Mouse (Mus musculus): Measurements from ENCODE around the gene Larp1b.

Larp1b gene

GRCm38 (mm10) chr3:41020687-41021086 is 71.1 kb downstream of the Larp1b start:
- no peak for DNase-seq (ENCODE audit: low read depth in 1 of 2, low spot score in 2 of 2)

DNA sequence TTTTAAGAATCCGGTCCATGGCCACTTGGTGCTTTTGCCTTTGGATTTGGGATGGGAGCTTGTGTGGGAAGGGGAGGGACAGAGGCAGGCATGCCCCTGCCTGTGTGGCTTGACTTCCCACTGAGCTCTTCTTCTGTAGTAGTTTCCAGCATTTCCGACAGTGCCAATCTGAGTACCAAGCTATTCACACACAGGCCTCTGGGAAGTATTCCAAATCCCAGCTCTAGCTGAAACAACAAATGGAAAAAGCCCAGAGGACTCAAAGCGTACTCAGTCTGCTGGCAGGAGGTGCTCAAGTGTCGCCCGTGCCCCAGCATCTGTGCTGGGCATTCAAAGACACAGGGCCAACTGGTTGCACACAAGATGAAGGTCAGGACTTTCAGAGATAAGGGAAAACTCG is 72.4 kb downstream of the Larp1b start:
- DNase-seq (ENCODE audit: low read depth in 1 of 2, low spot score in 2 of 2): no peak

GRCm38 (mm10) chr3:41030705-41031104 is 81.1 kb downstream of the Larp1b start:
- no peak for DNase-seq (ENCODE audit: low read depth in 1 of 2, low spot score in 2 of 2)

- no peak for DNase-seq (ENCODE audit: low read depth in 1 of 2, low spot score in 2 of 2)
These were observed 81.9 kb downstream of the Larp1b start for GRCm38 (mm10) chr3:41031286-41032210.

- no peak for DNase-seq (ENCODE audit: low read depth in 1 of 2, low spot score in 2 of 2)
These were observed 88.8 kb downstream of the Larp1b start for GRCm38 (mm10) chr3:41038297-41038916.

- no peak for DNase-seq (ENCODE audit: low read depth in 1 of 2, low spot score in 2 of 2)
These were observed 91.6 kb downstream of the Larp1b start for GRCm38 (mm10) chr3:41041241-41041640.

- DNase-seq (ENCODE audit: low read depth in 1 of 2, low spot score in 2 of 2): no peak
These were observed 92.7 kb downstream of the Larp1b start for GRCm38 (mm10) chr3:41042195-41042938.

GRCm38 (mm10) chr3:41043756-41044354 is 94.2 kb downstream of the Larp1b start:
- DNase-seq (ENCODE audit: low read depth in 1 of 2, low spot score in 2 of 2): no peak

DNA sequence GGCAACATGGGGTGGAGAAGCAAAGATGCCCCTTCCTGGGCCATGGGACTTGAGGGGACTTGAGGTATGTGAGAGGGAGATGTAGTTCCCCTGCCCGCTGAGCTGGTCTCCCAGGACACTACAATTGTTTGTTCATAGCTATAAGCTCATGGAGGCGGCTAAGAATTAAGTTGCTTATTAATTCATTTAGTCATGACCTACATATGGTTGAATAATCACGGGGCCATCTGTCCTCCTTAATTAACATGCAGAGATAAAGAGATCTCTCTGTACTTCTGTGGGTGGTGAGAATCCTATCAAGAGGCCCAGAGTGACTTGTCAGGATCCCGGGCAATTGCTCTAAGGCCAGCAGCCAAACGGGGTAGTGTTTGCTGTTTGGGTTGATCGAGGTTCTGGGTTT is 98.2 kb downstream of the Larp1b start:
- DNase-seq (ENCODE audit: low read depth in 1 of 2, low spot score in 2 of 2): no peak

GRCm38 (mm10) chr3:41053334-41053733 is 103.7 kb downstream of the Larp1b start:
- DNase-seq (ENCODE audit: low read depth in 1 of 2, low spot score in 2 of 2): no peak

- no peak for DNase-seq (ENCODE audit: low read depth in 1 of 2, low spot score in 2 of 2)
These were observed 108.8 kb downstream of the Larp1b start for GRCm38 (mm10) chr3:41058395-41058794.

DNA sequence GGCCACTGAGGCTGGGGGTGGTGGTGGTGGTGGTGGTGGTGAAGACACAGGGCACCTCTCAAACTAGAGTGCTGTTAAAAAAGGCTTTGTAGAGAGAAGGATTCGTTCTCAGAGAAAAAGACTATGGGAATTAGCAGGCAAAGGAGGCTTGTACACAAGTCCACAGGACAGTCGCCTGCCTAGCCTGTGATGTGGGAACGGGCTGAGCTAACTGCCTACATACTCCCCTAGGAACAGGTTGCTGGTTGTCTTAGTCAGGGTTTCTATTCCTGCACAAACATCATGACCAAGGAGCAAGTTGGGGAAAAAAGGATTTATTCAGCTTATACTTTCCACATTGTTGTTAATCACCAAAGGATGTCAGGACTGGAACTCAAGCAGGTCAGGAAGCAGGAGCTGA is 109.6 kb downstream of the Larp1b start:
- no peak for DNase-seq (ENCODE audit: low read depth in 1 of 2, low spot score in 2 of 2)

GRCm38 (mm10) chr3:41061831-41062565 is 112.4 kb downstream of the Larp1b start:
- DNase-seq (ENCODE audit: low read depth in 1 of 2, low spot score in 2 of 2): no peak

DNA sequence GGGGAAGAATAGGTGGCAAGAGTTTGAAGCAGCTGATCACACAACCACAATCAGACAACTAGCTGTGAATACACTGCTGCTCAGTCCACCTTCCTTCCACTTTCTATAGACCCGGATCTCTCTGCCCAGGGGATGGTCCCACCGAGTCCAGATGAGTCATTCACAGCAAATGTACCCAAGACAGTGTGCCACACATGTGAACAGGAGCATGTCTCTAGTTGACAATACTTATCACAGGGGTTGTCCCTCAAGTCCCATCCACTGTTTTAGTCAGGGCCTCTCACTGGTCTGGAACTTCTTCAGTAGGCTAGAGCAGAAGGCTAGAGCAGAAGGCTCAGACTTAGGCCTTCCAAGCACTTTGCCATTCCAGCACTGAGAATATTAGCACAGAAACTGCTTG is 113.1 kb downstream of the Larp1b start:
- DNase-seq (ENCODE audit: low read depth in 1 of 2, low spot score in 2 of 2): no peak

GRCm38 (mm10) chr3:41065320-41065719 is 115.7 kb downstream of the Larp1b start:
- no peak for DNase-seq (ENCODE audit: low read depth in 1 of 2, low spot score in 2 of 2)

DNA sequence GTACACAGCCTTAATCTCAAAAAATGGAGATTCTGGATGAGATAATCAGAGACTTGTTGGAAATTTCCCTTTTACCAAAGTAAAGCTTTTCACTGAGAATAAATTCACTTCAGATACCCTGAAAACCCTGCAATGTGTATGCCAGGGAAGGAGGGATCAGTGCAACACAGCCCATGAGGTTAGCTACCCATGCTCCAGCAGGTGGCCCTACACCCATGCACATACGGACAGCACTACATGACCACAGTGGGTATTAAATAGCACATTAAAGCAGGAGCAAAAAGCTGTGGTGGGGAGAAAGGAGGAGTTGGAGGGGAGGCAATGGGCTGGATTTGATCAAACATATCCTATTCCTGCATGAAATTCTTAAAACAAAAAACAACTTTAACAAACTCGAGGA is 120.9 kb downstream of the Larp1b start:
- no peak for DNase-seq (ENCODE audit: low read depth in 1 of 2, low spot score in 2 of 2)

DNA sequence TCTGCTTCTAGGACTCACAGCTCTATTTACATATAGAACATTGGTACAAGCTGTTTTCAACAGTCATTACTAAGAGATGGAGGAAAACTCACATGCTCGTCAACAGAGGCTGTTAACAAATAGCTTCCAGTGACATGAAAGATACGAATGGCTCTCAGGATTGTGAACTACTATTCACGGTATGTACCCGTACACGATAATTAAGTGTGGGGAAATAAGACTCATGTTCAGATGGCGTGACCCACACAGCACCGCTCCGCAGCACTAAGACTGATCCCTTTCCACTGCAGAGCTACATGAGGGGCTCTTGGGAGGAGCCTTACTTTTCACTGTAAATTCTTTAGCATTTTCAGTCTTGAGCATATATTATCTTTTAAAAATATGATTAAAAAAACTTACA is 125.7 kb downstream of the Larp1b start:
- DNase-seq (ENCODE audit: low read depth in 1 of 2, low spot score in 2 of 2): no peak

GRCm38 (mm10) chr3:41078673-41079072 is 129.0 kb downstream of the Larp1b start:
- DNase-seq (ENCODE audit: low read depth in 1 of 2, low spot score in 2 of 2): no peak

- DNase-seq (ENCODE audit: low read depth in 1 of 2, low spot score in 2 of 2): no peak
These were observed 131.1 kb downstream of the Larp1b start for GRCm38 (mm10) chr3:41080724-41081123.

DNA sequence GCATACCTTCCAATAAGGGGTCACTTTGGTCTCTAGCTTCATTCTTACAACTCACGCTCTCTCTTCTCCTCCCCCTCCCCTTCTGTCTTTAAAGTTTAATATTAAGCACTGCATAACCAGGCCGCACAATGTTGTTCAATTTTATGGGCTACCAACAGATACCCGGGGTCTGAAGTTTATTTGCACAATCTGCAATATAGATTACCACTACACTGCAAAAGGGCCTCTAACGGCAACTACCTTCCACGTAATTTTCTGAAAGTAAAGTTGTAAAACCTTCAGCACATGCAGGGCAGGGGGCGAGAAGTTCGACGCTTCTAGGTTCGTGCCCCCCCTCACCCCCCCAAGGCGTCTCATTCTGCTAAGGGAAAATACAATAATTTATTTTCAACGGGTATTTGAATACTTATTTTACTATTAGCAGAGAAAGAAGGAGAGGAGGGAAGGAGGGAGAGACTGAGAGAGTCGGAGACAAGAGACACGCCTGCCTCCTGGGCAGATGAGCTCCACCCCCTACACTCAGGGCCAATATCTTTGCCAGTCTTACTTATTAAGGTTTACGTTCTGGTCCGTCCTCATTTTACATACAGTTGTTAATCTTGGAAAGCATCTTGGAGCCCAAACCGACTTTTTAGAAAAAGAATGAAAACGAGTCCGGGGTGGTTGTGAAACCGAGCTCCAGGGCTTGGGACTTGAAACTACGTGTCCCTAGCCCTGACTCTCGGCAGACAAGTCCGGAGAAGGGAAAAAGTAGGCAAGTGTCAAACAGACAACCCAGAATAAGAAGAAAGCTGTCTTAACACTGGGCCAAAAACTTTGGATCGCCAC is 132.1 kb downstream of the Larp1b start:
- no peak for DNase-seq (ENCODE audit: low read depth in 1 of 2, low spot score in 2 of 2)

Measured in monocyte, adult 2 months (primary cell).